ENCODE assay signal across 9 mouse cellular contexts in genomic region chr9:110683574-110684099, GRCm38 (mm10). TPM values are rescaled to one million over a fixed set of nuclear protein-coding genes. Genes with fewer than 3 reads are reported as not detected.
DNase-seq lines count a peak whose midpoint lies in the region; ATAC-seq and TF ChIP-seq lines count a peak whose summit lies in the region.
"Had no signal": no experiment of that assay in that cellular context is flagged by ENCODE, and none has a peak within 500 bp of the region (broad histone marks: within the 10 kb centered on the region; RNA-seq: fewer than 3 reads in every experiment).

No protein-coding gene starts in this region.

- no peak; the same call in 1 of the 2 replicates for TF ChIP-seq EP300 in heart, postnatal 0 days (IDR thresholded peaks at IDR 0.05; ENCODE audit: low read depth)

- peak overlapping the region; percentile 63 for H3K4me2 ChIP-seq in heart, embryonic 13.5 days
- peak overlapping the region; percentile 45 for H3K4me2 ChIP-seq in heart, postnatal 0 days (ENCODE audit: low read depth, low read length)
- peak overlapping the region; percentile 86 for H3K4me2 ChIP-seq in myocyte (ENCODE audit: low read depth)

- no peak for TF ChIP-seq POLR2A in myocyte (IDR thresholded peaks at IDR 0.05; ENCODE audit: insufficient read length, low read depth)

- H3K4me1 ChIP-seq in heart, embryonic 13.5 days, result peaks cover 71% of the 10 kb centered on the region
- peaks cover 54% of the 10 kb centered on the region for H3K4me1 ChIP-seq in heart, postnatal 0 days (ENCODE audit: control insufficient read depth, insufficient read depth)

- no peak for DNase-seq in heart, postnatal 4 days
- DNase-seq in heart, postnatal 0 days (ENCODE audit: low spot score), result peak; percentile 89
- DNase-seq in kidney, postnatal 36 days, result peak; percentile 80 to 93
- DNase-seq in Muller cell, postnatal 12 days (ENCODE audit: inconsistent ontology term), result no peak
- DNase-seq in testis, postnatal 14 days (ENCODE audit: low spot score), result no peak
- DNase-seq: thymus, postnatal 25 days had no signal

- peak overlapping the region; percentile 74 for H3K9ac ChIP-seq in heart, embryonic 13.5 days
- peak overlapping the region; percentile 18; the same call in 1 of the 2 replicates for H3K9ac ChIP-seq in heart, postnatal 0 days (replicated peaks; ENCODE audit: low read depth, low read length)

- peaks cover 5% of the 10 kb centered on the region; the same call in 1 of the 2 replicates for H3K36me3 ChIP-seq in heart, embryonic 13.5 days
- H3K36me3 ChIP-seq in heart, postnatal 0 days (replicated peaks; ENCODE audit: control insufficient read depth, insufficient read depth, low read length), result no peaks in the 10 kb centered on the region
- H3K36me3 ChIP-seq in myocyte (ENCODE audit: control insufficient read depth, insufficient read depth), result no peaks in the 10 kb centered on the region

- peaks cover 23% of the 10 kb centered on the region for H3K79me2 ChIP-seq in myocyte (ENCODE audit: control insufficient read depth, insufficient read depth)

- H3K27ac ChIP-seq in heart, embryonic 13.5 days (replicated peaks), result peak overlapping the region; percentile 98
- peak overlapping the region; percentile 97 for H3K27ac ChIP-seq in heart, postnatal 0 days (ENCODE audit: low read depth)

- 46% methylated on average over 4 of the region's 4 CpGs for WGBS in heart, embryonic 13.5 days
- 19% methylated on average over 4 of the region's 4 CpGs for WGBS in heart, postnatal 0 days

- ATAC-seq in heart, embryonic 13.5 days (ENCODE audit: extremely low read depth, insufficient number of reproducible peaks, low FRiP score, low TSS enrichment), result peak; percentile 21; the same call in 1 of the 2 replicates
- ATAC-seq in heart, postnatal 0 days (ENCODE audit: insufficient read depth, low read depth), result peak; percentile 85
- no peak for ATAC-seq in monocyte, adult 5-6 weeks (replicated peaks; ENCODE audit: insufficient number of reproducible peaks, low FRiP score, low TSS enrichment, poor library complexity, severe bottlenecking)

- H3K9me3 ChIP-seq in heart, embryonic 13.5 days, result no peaks in the 10 kb centered on the region
- no peaks in the 10 kb centered on the region for H3K9me3 ChIP-seq in heart, postnatal 0 days (replicated peaks; ENCODE audit: control insufficient read depth, low read length)

- H3K27me3 ChIP-seq in heart, embryonic 13.5 days (replicated peaks), result no peaks in the 10 kb centered on the region
- no peaks in the 10 kb centered on the region for H3K27me3 ChIP-seq in heart, postnatal 0 days (ENCODE audit: control insufficient read depth, insufficient read depth, low read length)
- no peaks in the 10 kb centered on the region for H3K27me3 ChIP-seq in myocyte (ENCODE audit: control insufficient read depth, insufficient read depth, insufficient read length)

- H3ac ChIP-seq in myocyte (ENCODE audit: control insufficient read depth, insufficient read length), result no peak overlapping the region

- no peak for TF ChIP-seq CTCF in heart, postnatal 0 days (IDR thresholded peaks at IDR 0.05; ENCODE audit: low read depth)

- 0 out of 2 replicates have a peak overlapping the region, but pooled peaks have one; percentile 11 for H3K4me3 ChIP-seq in heart, embryonic 13.5 days
- 0 out of 2 replicates have a peak overlapping the region, but pooled peaks have one; percentile 1 for H3K4me3 ChIP-seq in heart, postnatal 0 days (ENCODE audit: low read depth, low read length)
- H3K4me3 ChIP-seq in myocyte, result no peak overlapping the region

TF ChIP-seq in myocyte, 11 proteins besides CTCF, POLR2A, EP300 and RAD21:
- TF ChIP-seq MYOD1 (IDR thresholded peaks at IDR 0.05; ENCODE audit: control insufficient read depth in 1 of 3, insufficient read length in 2 of 3, low read depth in 2 of 3), result peak in 1 of 3 experiments; percentile 36
- TF ChIP-seq MAX (IDR thresholded peaks at IDR 0.05; ENCODE audit: low read depth), result no peak
- TF ChIP-seq MYOG (IDR thresholded peaks at IDR 0.05; ENCODE audit: control insufficient read depth in 1 of 3, insufficient read depth in 1 of 3, insufficient read length in 2 of 3, low read depth in 2 of 3), result peak in 1 of 3 experiments; percentile 29

RNA-seq across cellular contexts. Expression of gene Ccdc12, which starts 27.3 kb away (rescaled TPM):
- 119 and 136 TPM in 2 replicates for polyA plus RNA-seq in heart, embryonic 13.5 days (2015; fragmentation: Nextera tagmentation; extraction: Ambion mirVana)
- 10 to 100 TPM; 79.8 to 88.6 TPM for total RNA-seq in heart, postnatal 4 days (2021)
- total RNA-seq in heart, postnatal 0 days (2014; rRNA removed; ENCODE audit: low replicate concordance), result 52.9 and 95.9 TPM in 2 replicates
- polyA plus RNA-seq in heart, postnatal 0 days (2015; fragmentation: Nextera tagmentation; extraction: Ambion mirVana), result 134 and 143 TPM in 2 replicates
- polyA plus RNA-seq in myocyte (2012; fragmentation: generic; extraction: Trizol), result 59.2 TPM
- total RNA-seq in monocyte, adult 5-6 weeks (2017), result 162 to 274 TPM (median 251 TPM) in 3 replicates

RNA-seq across cellular contexts. Expression of gene Nbeal2, which starts 29.7 kb away (rescaled TPM):
- polyA plus RNA-seq in heart, embryonic 13.5 days (2015; fragmentation: Nextera tagmentation; extraction: Ambion mirVana), result 1.3 and 1.8 TPM in 2 replicates
- total RNA-seq in heart, postnatal 4 days (2021), result 1 to 10 TPM; 7.4 to 8.6 TPM
- total RNA-seq in heart, postnatal 0 days (2014; rRNA removed; ENCODE audit: low replicate concordance), result 11.5 and 12.9 TPM in 2 replicates
- polyA plus RNA-seq in heart, postnatal 0 days (2015; fragmentation: Nextera tagmentation; extraction: Ambion mirVana), result 1.2 and 1.6 TPM in 2 replicates
- polyA plus RNA-seq in myocyte (2012; fragmentation: generic; extraction: Trizol), result 3.3 TPM
- total RNA-seq in monocyte, adult 5-6 weeks (2017), result 63.7 to 114 TPM (median 92.9 TPM) in 3 replicates

RNA-seq across cellular contexts. Expression of gene Myl3, which starts 58.0 kb away (rescaled TPM):
- polyA plus RNA-seq in heart, embryonic 13.5 days (2015; fragmentation: Nextera tagmentation; extraction: Ambion mirVana), result 3,771 and 4,285 TPM in 2 replicates
- total RNA-seq in heart, postnatal 4 days (2021), result 1,000 to 10,000 TPM; 8,328 to 9,816 TPM
- total RNA-seq in heart, postnatal 0 days (2014; rRNA removed; ENCODE audit: low replicate concordance), result 7,206 and 8,752 TPM in 2 replicates
- polyA plus RNA-seq in heart, postnatal 0 days (2015; fragmentation: Nextera tagmentation; extraction: Ambion mirVana), result 7,883 and 7,975 TPM in 2 replicates
- 0.22 TPM for polyA plus RNA-seq in myocyte (2012; fragmentation: generic; extraction: Trizol)
- 0.49 TPM in 1 of 3 replicates, not detected in the others for total RNA-seq in monocyte, adult 5-6 weeks (2017)

RNA-seq across cellular contexts. Expression of gene Nradd, which starts 59.4 kb away (rescaled TPM):
- polyA plus RNA-seq in heart, embryonic 13.5 days (2015; fragmentation: Nextera tagmentation; extraction: Ambion mirVana), result 23.4 and 25.6 TPM in 2 replicates
- 1 to 10 TPM; 4.2 to 4.6 TPM for total RNA-seq in heart, postnatal 4 days (2021)
- 7.9 and 22.8 TPM in 2 replicates for total RNA-seq in heart, postnatal 0 days (2014; rRNA removed; ENCODE audit: low replicate concordance)
- polyA plus RNA-seq in heart, postnatal 0 days (2015; fragmentation: Nextera tagmentation; extraction: Ambion mirVana), result 10.4 and 11.5 TPM in 2 replicates
- polyA plus RNA-seq in myocyte (2012; fragmentation: generic; extraction: Trizol), result 66.9 TPM
- total RNA-seq in monocyte, adult 5-6 weeks (2017), result 5.9 to 10.5 TPM (median 9.9 TPM) in 3 replicates

Comparison
In these comparisons a context has a peak if more than half of its experiments do, and no peak if none do; other contexts are left out.
1. DNase-seq: peak in heart, postnatal 0 days (single experiment) and kidney, postnatal 36 days (2 of 2); none in heart, postnatal 4 days (single experiment), Muller cell, postnatal 12 days (single experiment) and testis, postnatal 14 days (single experiment).
2. RNA of gene Myl3, which starts 58.0 kb away (total RNA-seq): 8,328 to 9,816 TPM in heart, postnatal 4 days and 7,206 to 8,752 TPM in heart, postnatal 0 days; 0.49 TPM in monocyte, adult 5-6 weeks; every median in the first group is over 1,000 times any median in the second.
3. Peak in every context shown above with its lines, with median percentiles within 50 percentile points of each other: H3K4me2 ChIP-seq.